Mouse (Mus musculus) cerebellum, adult 2 months (tissue): ENCODE measurements at regions not wholly inside any gene's neighbourhood (a gene's known extent, or its start where the extent isn't known, plus 50 kb on each side); places are given as distances from the start of the nearest gene placed in this dataset.

Experiments used
- CTCF ChIP-seq: fragments of 200-500 bp; IDR thresholded peaks from 2 replicates; pipeline ENCODE4 v1.5.1; 2011; ENCODE audit warnings: low read depth, mild to moderate bottlenecking, control low read depth, low read length, moderate library complexity, borderline replicate concordance; ENCODE audit not compliant: insufficient read depth
- POLR2A ChIP-seq: fragments of 200-500 bp; IDR thresholded peaks from 2 replicates; pipeline ENCODE4 v1.6.1; 2011; ENCODE audit warnings: low read length, control low read depth, borderline replicate concordance; ENCODE audit not compliant: insufficient read depth

DNA sequence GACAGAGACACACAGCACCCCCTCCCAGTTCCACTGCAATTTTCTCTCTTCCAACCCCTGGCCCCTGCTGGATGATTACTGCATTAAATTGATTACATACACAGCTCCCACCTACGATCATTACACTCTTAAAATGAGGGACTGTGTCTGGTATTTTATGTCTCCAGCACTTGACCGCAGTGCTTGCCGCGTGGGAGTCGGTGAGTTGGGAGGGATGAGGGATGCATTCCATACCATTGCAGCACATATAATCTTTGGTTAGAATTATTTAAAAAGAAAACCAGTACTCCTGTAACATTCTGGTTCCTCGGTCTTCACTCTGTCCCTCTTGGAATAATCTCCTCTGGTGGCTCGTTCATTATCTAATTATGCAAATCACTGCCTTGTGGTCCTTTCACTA lies 230.2 kb upstream of the Far2 start:
- TF ChIP-seq CTCF = no peak
- TF ChIP-seq POLR2A = no peak
